Mouse (Mus musculus): ENCODE data around the gene Zfp882.
"Not testable (repeated sequence)": the region's sequence is repeated elsewhere in the genome, so short reads cannot be mapped to it uniquely, and the experiment has no call there.

DNA sequence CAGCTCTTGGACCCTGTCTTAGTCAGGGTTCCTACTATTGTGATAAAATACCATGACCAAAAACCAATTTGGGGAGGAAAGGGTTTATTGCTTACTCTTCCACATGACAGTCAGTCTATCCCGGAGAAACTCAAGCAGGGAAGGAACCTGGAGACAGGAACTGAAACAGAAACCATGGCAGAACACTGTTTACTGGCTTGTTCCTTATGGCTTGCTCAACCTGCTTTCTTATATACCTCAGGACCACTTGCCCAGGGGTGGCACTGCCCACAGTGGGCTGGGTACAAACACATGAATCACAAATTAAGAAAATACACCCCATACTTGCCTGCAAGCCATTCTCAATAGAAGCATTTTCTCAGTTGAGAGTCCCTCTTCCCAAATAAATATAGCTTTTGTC lies 5.3 kb upstream of the Zfp882 start:
- TF ChIP-seq E2F4 (IDR thresholded peaks at IDR 0.05; ENCODE audit: insufficient read depth); POLR2A (IDR thresholded peaks at IDR 0.05; ENCODE audit: insufficient read length, low read depth); USF1 (IDR thresholded peaks at IDR 0.05; ENCODE audit: low read depth); REST (IDR thresholded peaks at IDR 0.05; ENCODE audit: insufficient read depth, insufficient read length); CEBPB (IDR thresholded peaks at IDR 0.05; ENCODE audit: insufficient read depth, poor library complexity, severe bottlenecking); TCF12 (IDR thresholded peaks at IDR 0.05; ENCODE audit: insufficient read depth, poor library complexity, severe bottlenecking); MAX (IDR thresholded peaks at IDR 0.05; ENCODE audit: low read depth); MYOG (IDR thresholded peaks at IDR 0.05; ENCODE audit: control insufficient read depth in 1 of 3, insufficient read depth in 1 of 3, insufficient read length in 2 of 3, low read depth in 2 of 3); MYOD1 (IDR thresholded peaks at IDR 0.05; ENCODE audit: control insufficient read depth in 1 of 3, insufficient read length in 2 of 3, low read depth in 2 of 3): not testable (repeated sequence)
